Mouse (Mus musculus) CH12.LX (cell line): ENCODE results near the gene Myo15b.

ENCODE experiments used
- CTCF ChIP-seq, 2 experiments: IDR thresholded peaks in 1 of 2; conservative IDR thresholded peaks in 1 of 2; 2 replicates each; pipeline ENCODE4 v1.5.1; 2011 to 2012; ENCODE audit warnings: low read depth in 2 of 2, low read length in 2 of 2, improper control_type of control experiment in 1 of 2, inconsistent platforms in 1 of 2, mild to moderate bottlenecking in 1 of 2, moderate library complexity in 1 of 2
- E2F4 ChIP-seq: IDR thresholded peaks from 2 replicates; pipeline ENCODE4 v1.6.1; 2011; ENCODE audit warnings: low read depth, low read length, improper control_type of control experiment; ENCODE audit not compliant: insufficient replicate concordance
- GABPA ChIP-seq: IDR thresholded peaks from 2 replicates; pipeline ENCODE4 v1.6.1; 2012; ENCODE audit warnings: low read depth, low read length, improper control_type of control experiment, inconsistent platforms; ENCODE audit not compliant: insufficient replicate concordance
- MEF2A ChIP-seq: IDR thresholded peaks from 2 replicates; pipeline ENCODE4 v1.6.1; 2014; ENCODE audit warnings: low read depth, mild to moderate bottlenecking, inconsistent platforms, low read length, improper control_type of control experiment, borderline replicate concordance
- NRF1 ChIP-seq: IDR thresholded peaks from 2 replicates; pipeline ENCODE4 v1.6.1; 2014; ENCODE audit warnings: low read depth, mild to moderate bottlenecking, inconsistent platforms, low read length, improper control_type of control experiment, moderate library complexity
- POLR2A ChIP-seq: IDR thresholded peaks from 2 replicates; pipeline ENCODE4 v1.6.1; 2011; ENCODE audit warnings: low read depth, mild to moderate bottlenecking, improper control_type of control experiment, low read length
- POLR2AphosphoS2 ChIP-seq: IDR thresholded peaks from 2 replicates; pipeline ENCODE4 v1.6.1; 2011; ENCODE audit warnings: low read depth, low read length, improper control_type of control experiment
- TBP ChIP-seq: conservative IDR thresholded peaks from 2 replicates; pipeline ENCODE4 v1.6.1; 2011; ENCODE audit warnings: low read depth, low read length, improper control_type of control experiment
- USF2 ChIP-seq: conservative IDR thresholded peaks from 2 replicates; pipeline ENCODE4 v1.6.1; 2011; ENCODE audit warnings: low read depth, low read length, improper control_type of control experiment
- ZMIZ1 ChIP-seq: IDR thresholded peaks from 2 replicates; pipeline ENCODE4 v1.6.1; 2012; ENCODE audit warnings: low read depth, mild to moderate bottlenecking, inconsistent platforms, low read length, improper control_type of control experiment

GRCm38 (mm10) chr11:115906521-115906920 lies 48.3 kb downstream of the Myo15b start:
- TF ChIP-seq TBP = no peak
- TF ChIP-seq ZMIZ1 = no peak
- no peak for TF ChIP-seq CTCF (conservative IDR thresholded peaks at IDR 0.05 in 1 of 2, IDR thresholded peaks at IDR 0.05 in 1 of 2; ENCODE audit: low read depth in 2 of 2, low read length in 2 of 2)
- no peak for TF ChIP-seq USF2
- TF ChIP-seq MEF2A = no peak
- TF ChIP-seq NRF1 = no peak
- no peak for TF ChIP-seq E2F4
- TF ChIP-seq POLR2A = no peak
- no peak for TF ChIP-seq POLR2AphosphoS2
- no peak for TF ChIP-seq GABPA
